Mouse (Mus musculus) heart, adult 2 months (tissue): ENCODE data around the gene Gtse1. TPM values are rescaled to one million over a fixed set of nuclear protein-coding genes. Genes with fewer than 3 reads are reported as not detected.

ENCODE experiments used
- DNase-seq, 2 experiments: peaks; one replicate each; pipeline ENCODE4 v3.0.0; 2021
- H3K27ac ChIP-seq: fragments of 200-600 bp; 2 replicates; pipeline ENCODE4 v1.8.1; 2022
- H3K27me3 ChIP-seq: fragments of 200-500 bp; 2 replicates; pipeline ENCODE4 v1.6.1; 2012; ENCODE audit warnings: mild to moderate bottlenecking, low read length, inconsistent platforms, mixed read lengths; ENCODE audit not compliant: control insufficient read depth, insufficient read depth
- H3K36me3 ChIP-seq: fragments of 200-500 bp; 2 replicates; pipeline ENCODE4 v1.6.1; 2012; ENCODE audit warnings: low read length, inconsistent platforms; ENCODE audit not compliant: control insufficient read depth, insufficient read depth
- H3K4me1 ChIP-seq: fragments of 200-500 bp; 2 replicates; pipeline ENCODE4 v1.6.1; 2011; ENCODE audit warnings: low read length; ENCODE audit not compliant: control insufficient read depth, insufficient read depth
- H3K4me3 ChIP-seq: fragments of 200-600 bp; 2 replicates; pipeline ENCODE4 v1.8.1; 2022
- H3K79me2 ChIP-seq: fragments of 200-500 bp; replicated peaks from 2 replicates; pipeline ENCODE4 v1.6.1; 2012; ENCODE audit warnings: mild to moderate bottlenecking, inconsistent platforms, low read length, moderate library complexity, mixed read lengths; ENCODE audit not compliant: control insufficient read depth, insufficient read depth
- H3K9ac ChIP-seq: fragments of 200-500 bp; 2 replicates; pipeline ENCODE4 v1.6.1; 2012; ENCODE audit warnings: low read depth, mild to moderate bottlenecking, control low read depth, inconsistent platforms, low read length, mixed read lengths
- CTCF ChIP-seq: fragments of 200-600 bp; IDR thresholded peaks from 2 replicates; pipeline ENCODE4 v1.8.1; 2022; ENCODE audit warnings: antibody characterized with exemption, mild to moderate bottlenecking, moderate library complexity
- EP300 ChIP-seq: fragments of 200-500 bp; IDR thresholded peaks from 2 replicates; pipeline ENCODE4 v1.6.1; 2011; ENCODE audit warnings: low read depth, low read length, control low read depth; ENCODE audit not compliant: insufficient read depth
- POLR2A ChIP-seq: fragments of 200-500 bp; IDR thresholded peaks from 2 replicates; pipeline ENCODE4 v1.6.1; 2011; ENCODE audit warnings: mild to moderate bottlenecking, low read depth, low read length, control low read depth; ENCODE audit not compliant: insufficient read depth
- WGBS: fragments of 180-500 bp; shearing (Covaris S2); methylation state at CpG from one replicate; pipeline ENCODE4 v1.1.7; 2018; 5-methylcytosine and 5-hydroxymethylcytosine counted together
- intact Hi-C: fragments of 180-260 bp; cut with DNase I; formaldehyde crosslinking; loops from one replicate; pipeline ENCODE4 v1.15.1; 2025
- polyA plus RNA-seq: library from polyadenylated mRNA; depleted of rRNA; stranded (reverse); fragments of >200 nt; gene quantifications from 2 replicates; pipeline ENCODE4 v1.2.3, GENCODE M21; 2012
- total RNA-seq, 2 experiments: library from RNA; stranded (reverse); gene quantifications; 2 replicates each; pipeline ENCODE4 v1.2.3; 2021

Gtse1 gene
- total and polyA plus RNA-seq, 3 experiments = 0.21 to 0.53 (median 0.41) TPM

GRCm38 (mm10) chr15:85903826-85904225, 44.3 kb downstream of the Gtse1 start:
- DNase-seq = no peak
- 66% methylated on average over 8 of the region's 8 CpGs for WGBS
- no peak overlapping the region for H3K4me3 ChIP-seq
- no peaks in the 10 kb centered on the region for H3K4me1 ChIP-seq
- H3K27me3 ChIP-seq = no peaks in the 10 kb centered on the region
- no peaks in the 10 kb centered on the region for H3K36me3 ChIP-seq
- TF ChIP-seq EP300 (no peak), CTCF (peak; percentile 62), POLR2A (no peak)
- no peaks in the 10 kb centered on the region for H3K79me2 ChIP-seq
- intact Hi-C loops = no loop called here
- H3K27ac ChIP-seq = no peak overlapping the region
- H3K9ac ChIP-seq = no peak overlapping the region

GRCm38 (mm10) chr15:85908660-85909491, 49.3 kb downstream of the Gtse1 start:
- no peaks in the 10 kb centered on the region for H3K4me1 ChIP-seq
- no peak overlapping the region for H3K27ac ChIP-seq
- whole genome bisulfite sequencing = 77% methylated on average over 7 of the region's 7 CpGs
- H3K79me2 ChIP-seq = no peaks in the 10 kb centered on the region
- no peaks in the 10 kb centered on the region for H3K27me3 ChIP-seq
- no peak for DNase-seq
- TF ChIP-seq EP300 = no peak
- TF ChIP-seq CTCF = no peak
- no peak for TF ChIP-seq POLR2A
- no peak overlapping the region for H3K4me3 ChIP-seq
- intact Hi-C loops = no loop called here
- H3K36me3 ChIP-seq = no peaks in the 10 kb centered on the region
- no peak overlapping the region for H3K9ac ChIP-seq

- H3K36me3 ChIP-seq = no peaks in the 10 kb centered on the region
- intact Hi-C loops = no loop called here
- no peak overlapping the region for H3K27ac ChIP-seq
- H3K79me2 ChIP-seq = no peaks in the 10 kb centered on the region
- no peak overlapping the region for H3K4me3 ChIP-seq
- no peaks in the 10 kb centered on the region for H3K27me3 ChIP-seq
- no peak for DNase-seq
- no peak overlapping the region for H3K9ac ChIP-seq
- H3K4me1 ChIP-seq = no peaks in the 10 kb centered on the region
- WGBS = 68% methylated on average over 3 of the region's 3 CpGs
- no peak for TF ChIP-seq CTCF
- no peak for TF ChIP-seq POLR2A
- TF ChIP-seq EP300 = no peak
These were observed 49.9 kb downstream of the Gtse1 start for GRCm38 (mm10) chr15:85909492-85909829.

GRCm38 (mm10) chr15:85909931-85910330, 50.4 kb downstream of the Gtse1 start:
- 56% methylated on average over 10 of the region's 10 CpGs for WGBS
- Histone ChIP-seq H3K9ac (no peak overlapping the region), H3K27ac (no peak overlapping the region), H3K4me1 (no peaks in the 10 kb centered on the region), H3K4me3 (no peak overlapping the region), H3K27me3 (no peaks in the 10 kb centered on the region), H3K79me2 (no peaks in the 10 kb centered on the region), H3K36me3 (no peaks in the 10 kb centered on the region)
- intact Hi-C loops = no loop called here
- DNase-seq = no peak
- TF ChIP-seq EP300 = no peak
- TF ChIP-seq POLR2A = no peak
- no peak for TF ChIP-seq CTCF

GRCm38 (mm10) chr15:85913605-85914004, 54.1 kb downstream of the Gtse1 start:
- H3K9ac ChIP-seq = no peak overlapping the region
- TF ChIP-seq CTCF (peak; percentile 60), EP300 (no peak)
- peak in 1 of 2 experiments; percentile 46 for DNase-seq
- no peaks in the 10 kb centered on the region for H3K36me3 ChIP-seq
- no peaks in the 10 kb centered on the region for H3K4me1 ChIP-seq
- WGBS = 38% methylated on average over 2 of the region's 2 CpGs
- H3K27me3 ChIP-seq = no peaks in the 10 kb centered on the region
- intact Hi-C loops = no loop called here
- no peak overlapping the region for H3K27ac ChIP-seq
- no peak overlapping the region for H3K4me3 ChIP-seq
- no peaks in the 10 kb centered on the region for H3K79me2 ChIP-seq

GRCm38 (mm10) chr15:85919191-85919891, 59.8 kb downstream of the Gtse1 start:
- H3K4me1 ChIP-seq = no peaks in the 10 kb centered on the region
- WGBS = 72% methylated on average over 8 of the region's 8 CpGs
- no peaks in the 10 kb centered on the region for H3K79me2 ChIP-seq
- no peak overlapping the region for H3K4me3 ChIP-seq
- no peak overlapping the region for H3K9ac ChIP-seq
- H3K36me3 ChIP-seq = no peaks in the 10 kb centered on the region
- no peak for TF ChIP-seq EP300
- TF ChIP-seq CTCF = no peak
- TF ChIP-seq POLR2A = no peak
- H3K27ac ChIP-seq = no peak overlapping the region
- intact Hi-C loops = no loop called here
- no peaks in the 10 kb centered on the region for H3K27me3 ChIP-seq
- no peak for DNase-seq
